Comparison of ENCODE assay signal across 8 mouse cellular contexts in the genomic region with DNA sequence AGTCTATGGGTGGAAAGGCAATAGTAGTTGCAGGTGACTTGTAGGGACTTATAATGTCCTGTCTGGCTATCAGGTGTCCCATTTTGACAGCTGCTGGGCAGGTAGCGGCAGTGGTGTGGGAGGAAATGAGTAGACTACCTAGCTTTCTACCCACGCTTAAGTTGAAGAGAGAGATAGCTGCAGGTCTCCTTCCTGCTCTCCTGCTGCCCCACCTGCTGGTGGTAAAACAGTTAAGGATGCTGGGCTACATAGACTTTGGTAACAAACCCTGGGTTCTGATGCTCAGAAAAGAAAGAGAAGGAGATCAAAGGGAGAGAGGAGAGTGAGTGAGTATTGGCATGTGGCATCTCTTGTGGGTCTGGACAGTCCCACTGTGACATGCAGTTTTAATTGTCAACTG.
DNase-seq lines count a peak whose midpoint lies in the region; ATAC-seq lines count a peak whose summit lies in the region.

No protein-coding gene starts in this region.

- H3K9ac ChIP-seq in forebrain, embryonic 11.5 days (ENCODE audit: low read length), result no peak overlapping the region
- H3K9ac ChIP-seq in forebrain, embryonic 16.5 days (replicated peaks; ENCODE audit: low read depth, low read length), result no peak overlapping the region
- H3K9ac ChIP-seq in forebrain, embryonic 13.5 days, result no peak overlapping the region

- no peak overlapping the region for H3K27ac ChIP-seq in forebrain, embryonic 11.5 days (ENCODE audit: low read depth, low read length)
- H3K27ac ChIP-seq in forebrain, embryonic 16.5 days (ENCODE audit: low read length), result no peak overlapping the region
- H3K27ac ChIP-seq in forebrain, embryonic 13.5 days, result no peak overlapping the region

- H3K36me3 ChIP-seq in forebrain, embryonic 11.5 days (ENCODE audit: control insufficient read depth, insufficient read depth, low read length), result no peaks in the 10 kb centered on the region
- H3K36me3 ChIP-seq in forebrain, embryonic 16.5 days (ENCODE audit: control insufficient read depth, insufficient read depth), result no peaks in the 10 kb centered on the region
- no peaks in the 10 kb centered on the region for H3K36me3 ChIP-seq in forebrain, embryonic 13.5 days (ENCODE audit: poor library complexity, severe bottlenecking)

- no peak for ATAC-seq in forebrain, embryonic 11.5 days (replicated peaks; ENCODE audit: low FRiP score)
- no peak for ATAC-seq in forebrain, embryonic 16.5 days
- ATAC-seq in erythroblast, adult 5-6 weeks (replicated peaks; ENCODE audit: low FRiP score, poor library complexity, severe bottlenecking), result peak; percentile 92
- no peak for ATAC-seq in forebrain, embryonic 13.5 days

- H3K4me3 ChIP-seq in forebrain, embryonic 11.5 days (ENCODE audit: low read depth, low read length), result no peak overlapping the region
- no peak overlapping the region for H3K4me3 ChIP-seq in forebrain, embryonic 16.5 days (replicated peaks; ENCODE audit: low read length)
- H3K4me3 ChIP-seq in forebrain, embryonic 13.5 days, result no peak overlapping the region

- WGBS in forebrain, embryonic 11.5 days, result 76% methylated on average over 2 of the region's 2 CpGs
- 61% methylated on average over 2 of the region's 2 CpGs for WGBS in forebrain, embryonic 16.5 days
- WGBS in forebrain, embryonic 13.5 days, result 69% methylated on average over 2 of the region's 2 CpGs

- no peaks in the 10 kb centered on the region for H3K9me3 ChIP-seq in forebrain, embryonic 11.5 days (ENCODE audit: control insufficient read depth, low read length)
- no peaks in the 10 kb centered on the region for H3K9me3 ChIP-seq in forebrain, embryonic 16.5 days (ENCODE audit: control insufficient read depth, low read length)
- H3K9me3 ChIP-seq in forebrain, embryonic 13.5 days (replicated peaks), result 0 out of 2 replicates have a peak, but pooled peaks cover 3% of the 10 kb centered on the region

- no peaks in the 10 kb centered on the region for H3K4me1 ChIP-seq in forebrain, embryonic 11.5 days (replicated peaks; ENCODE audit: control insufficient read depth, insufficient read depth, low read length)
- H3K4me1 ChIP-seq in forebrain, embryonic 16.5 days (replicated peaks; ENCODE audit: control insufficient read depth, insufficient read depth, low read length), result no peaks in the 10 kb centered on the region
- no peaks in the 10 kb centered on the region for H3K4me1 ChIP-seq in forebrain, embryonic 13.5 days

- DNase-seq in forebrain, embryonic 11.5 days (ENCODE audit: low spot score), result peak; percentile 40
- DNase-seq in 416B (ENCODE audit: low read depth), result peak; percentile 68
- DNase-seq in lung, postnatal 36 days, result peak; percentile 73
- no peak for DNase-seq in retina, postnatal 1 day
- DNase-seq in adrenal gland, adult 2 months, result no peak

- H3K4me2 ChIP-seq in forebrain, embryonic 11.5 days (ENCODE audit: low read depth, low read length, severe bottlenecking), result no peak overlapping the region
- H3K4me2 ChIP-seq in forebrain, embryonic 16.5 days (ENCODE audit: low read length), result no peak overlapping the region
- no peak overlapping the region for H3K4me2 ChIP-seq in forebrain, embryonic 13.5 days

- H3K27me3 ChIP-seq in forebrain, embryonic 11.5 days (ENCODE audit: control insufficient read depth, insufficient read depth, low read length), result no peaks in the 10 kb centered on the region
- no peaks in the 10 kb centered on the region for H3K27me3 ChIP-seq in forebrain, embryonic 16.5 days (replicated peaks; ENCODE audit: control insufficient read depth, insufficient read depth, low read length)
- no peaks in the 10 kb centered on the region for H3K27me3 ChIP-seq in forebrain, embryonic 13.5 days

Comparison
In these comparisons a context has a peak if more than half of its experiments do, and no peak if none do; other contexts are left out.
1. DNase-seq: peak in forebrain, embryonic 11.5 days (single experiment), 416B (single experiment) and lung, postnatal 36 days (single experiment); none in retina, postnatal 1 day (single experiment) and adrenal gland, adult 2 months (single experiment).